Mouse (Mus musculus) MEL (cell line): ENCODE measurements around the gene Slc2a2. TPM values are rescaled to one million over a fixed set of nuclear protein-coding genes. Genes with fewer than 3 reads are reported as not detected.

ENCODE experiments used
- DNase-seq: peaks from one replicate; pipeline ENCODE4 v3.0.0; 2011; ENCODE audit warnings: low read depth, low spot score
- H3K27ac ChIP-seq: 2 replicates; pipeline ENCODE4 v1.5.1; 2012; ENCODE audit warnings: low read depth, mild to moderate bottlenecking, control low read depth, low read length, moderate library complexity; ENCODE audit not compliant: control insufficient read depth
- H3K27me3 ChIP-seq, 2 experiments: fragments of 150-350 bp in 1 of 2; sonication (generic) in 1 of 2; 2 replicates each; pipeline ENCODE4 v1.6.1; 2012; ENCODE audit warnings: low read length in 2 of 2, mild to moderate bottlenecking in 2 of 2, improper control_type of control experiment in 1 of 2, moderate library complexity in 1 of 2; ENCODE audit not compliant: insufficient read depth in 2 of 2, control insufficient read depth in 1 of 2
- H3K36me3 ChIP-seq, 2 experiments: 2 replicates each; pipeline ENCODE4 v1.6.1; 2012 to 2014; ENCODE audit warnings: low read length in 2 of 2, improper control_type of control experiment in 1 of 2, inconsistent platforms in 1 of 2, mild to moderate bottlenecking in 1 of 2; ENCODE audit not compliant: insufficient read depth in 2 of 2, control insufficient read depth in 1 of 2
- H3K4me1 ChIP-seq, 2 experiments: fragments of 150-350 bp in 1 of 2; sonication (generic) in 1 of 2; 2 replicates each; pipeline ENCODE4 v1.6.1; 2012; ENCODE audit warnings: low read length in 2 of 2, improper control_type of control experiment in 1 of 2, mild to moderate bottlenecking in 1 of 2; ENCODE audit not compliant: insufficient read depth in 2 of 2, control insufficient read depth in 1 of 2
- H3K4me3 ChIP-seq, 2 experiments: fragments of 150-350 bp in 1 of 2; sonication (generic) in 1 of 2; 2 replicates each; pipeline ENCODE4 v1.5.1; 2012; ENCODE audit warnings: low read depth in 2 of 2, low read length in 2 of 2, mild to moderate bottlenecking in 2 of 2, moderate library complexity in 2 of 2, control low read depth in 1 of 2, improper control_type of control experiment in 1 of 2; ENCODE audit not compliant: control insufficient read depth in 1 of 2, insufficient read depth in 1 of 2
- H3K79me2 ChIP-seq: 2 replicates; pipeline ENCODE4 v1.6.1; 2012; ENCODE audit warnings: mild to moderate bottlenecking, low read length, moderate library complexity; ENCODE audit not compliant: control insufficient read depth, poor library complexity, insufficient read depth
- H3K9ac ChIP-seq: 2 replicates; pipeline ENCODE4 v1.6.1; 2012; ENCODE audit warnings: low read depth, mild to moderate bottlenecking, control low read depth, low read length, moderate library complexity; ENCODE audit not compliant: control insufficient read depth, poor library complexity, severe bottlenecking
- H3K9me3 ChIP-seq: fragments of 150-350 bp; sonication (generic); replicated peaks from 2 replicates; pipeline ENCODE4 v1.6.1; 2012; ENCODE audit warnings: mild to moderate bottlenecking, low read length, improper control_type of control experiment, moderate library complexity; ENCODE audit not compliant: insufficient read depth
- CHD1 ChIP-seq: IDR thresholded peaks from 2 replicates; pipeline ENCODE4 v1.6.1; 2012; ENCODE audit warnings: low read depth, mild to moderate bottlenecking, inconsistent platforms, low read length, improper control_type of control experiment
- CTCF ChIP-seq, 3 experiments: IDR thresholded peaks in 2 of 3; conservative IDR thresholded peaks in 1 of 3; 2 replicates each; pipeline ENCODE4 v1.5.1; 2011 to 2012; ENCODE audit warnings: low read length in 3 of 3, low read depth in 2 of 3, mild to moderate bottlenecking in 2 of 3, improper control_type of control experiment in 1 of 3, inconsistent platforms in 1 of 3, mixed read lengths in 1 of 3, moderate library complexity in 1 of 3; ENCODE audit not compliant: control insufficient read depth in 1 of 3, insufficient read depth in 1 of 3, poor library complexity in 1 of 3, severe bottlenecking in 1 of 3
- E2F4 ChIP-seq: IDR thresholded peaks from 2 replicates; pipeline ENCODE4 v1.6.1; 2011; ENCODE audit warnings: low read depth, low read length, improper control_type of control experiment, borderline replicate concordance
- ELF1 ChIP-seq: IDR thresholded peaks from 2 replicates; pipeline ENCODE4 v1.6.1; 2014; ENCODE audit warnings: low read depth, mild to moderate bottlenecking, inconsistent platforms, low read length, improper control_type of control experiment, moderate library complexity
- EP300 ChIP-seq, 2 experiments: IDR thresholded peaks; 2 replicates each; pipeline ENCODE4 v1.6.1; 2011; ENCODE audit warnings: improper control_type of control experiment in 2 of 2, low read length in 2 of 2, low read depth in 1 of 2, mild to moderate bottlenecking in 1 of 2
- ETS1 ChIP-seq: IDR thresholded peaks from 2 replicates; pipeline ENCODE4 v1.6.1; 2012; ENCODE audit warnings: low read depth, mild to moderate bottlenecking, inconsistent platforms, low read length, improper control_type of control experiment, moderate library complexity
- GABPA ChIP-seq: IDR thresholded peaks from 2 replicates; pipeline ENCODE4 v1.6.1; 2012; ENCODE audit warnings: low read depth, mild to moderate bottlenecking, inconsistent platforms, low read length, improper control_type of control experiment, moderate library complexity
- GATA1 ChIP-seq: IDR thresholded peaks from 2 replicates; pipeline ENCODE4 v1.6.1; 2011; ENCODE audit warnings: low read depth, low read length, improper control_type of control experiment
- HCFC1 ChIP-seq: IDR thresholded peaks from 2 replicates; pipeline ENCODE4 v1.6.1; 2012; ENCODE audit warnings: low read depth, mild to moderate bottlenecking, inconsistent platforms, low read length, improper control_type of control experiment, moderate library complexity
- JUND ChIP-seq: IDR thresholded peaks from 2 replicates; pipeline ENCODE4 v1.6.1; 2011; ENCODE audit warnings: low read depth, mild to moderate bottlenecking, improper control_type of control experiment, low read length
- KAT2A ChIP-seq: conservative IDR thresholded peaks from 2 replicates; pipeline ENCODE4 v1.6.1; 2012; ENCODE audit warnings: low read depth, low read length, improper control_type of control experiment, inconsistent platforms
- MAX ChIP-seq: IDR thresholded peaks from 2 replicates; pipeline ENCODE4 v1.6.1; 2011; ENCODE audit warnings: low read length, improper control_type of control experiment
- MAZ ChIP-seq: IDR thresholded peaks from 2 replicates; pipeline ENCODE4 v1.6.1; 2012; ENCODE audit warnings: low read depth, mild to moderate bottlenecking, inconsistent platforms, low read length, improper control_type of control experiment
- MEF2A ChIP-seq: IDR thresholded peaks from 2 replicates; pipeline ENCODE4 v1.6.1; 2014; ENCODE audit warnings: low read depth, mild to moderate bottlenecking, inconsistent platforms, low read length, improper control_type of control experiment; ENCODE audit not compliant: poor library complexity, insufficient replicate concordance, severe bottlenecking; ENCODE audit errors: extremely low read depth
- NELFE ChIP-seq: IDR thresholded peaks from 2 replicates; pipeline ENCODE4 v1.6.1; 2011; ENCODE audit warnings: low read depth, low read length, improper control_type of control experiment
- NRF1 ChIP-seq: IDR thresholded peaks from 2 replicates; pipeline ENCODE4 v1.6.1; 2014; ENCODE audit warnings: low read depth, mild to moderate bottlenecking, inconsistent platforms, low read length, improper control_type of control experiment, moderate library complexity; ENCODE audit not compliant: poor library complexity, insufficient read depth, severe bottlenecking
- POLR2AphosphoS2 ChIP-seq: IDR thresholded peaks from 2 replicates; pipeline ENCODE4 v1.6.1; 2011; ENCODE audit warnings: low read length, improper control_type of control experiment
- POLR2AphosphoS5 ChIP-seq: IDR thresholded peaks from 2 replicates; pipeline ENCODE4 v1.6.1; 2012; ENCODE audit warnings: low read depth, borderline replicate concordance, mild to moderate bottlenecking, inconsistent platforms, low read length, moderate library complexity, mixed read lengths
- RAD21 ChIP-seq: IDR thresholded peaks from 2 replicates; pipeline ENCODE4 v1.6.1; 2011; ENCODE audit warnings: mild to moderate bottlenecking, low read depth, low read length, improper control_type of control experiment
- RCOR1 ChIP-seq: IDR thresholded peaks from 2 replicates; pipeline ENCODE4 v1.6.1; 2012; ENCODE audit warnings: low read depth, mild to moderate bottlenecking, inconsistent platforms, low read length, improper control_type of control experiment
- SIN3A ChIP-seq: IDR thresholded peaks from 2 replicates; pipeline ENCODE4 v1.6.1; 2012; ENCODE audit warnings: low read length, improper control_type of control experiment, inconsistent platforms
- SMC3 ChIP-seq: IDR thresholded peaks from 2 replicates; pipeline ENCODE4 v1.6.1; 2011; ENCODE audit warnings: low read depth, low read length, improper control_type of control experiment
- TBP ChIP-seq: IDR thresholded peaks from 2 replicates; pipeline ENCODE4 v1.8.0; 2011; ENCODE audit warnings: low read depth, low read length, improper control_type of control experiment
- TCF12 ChIP-seq: IDR thresholded peaks from 2 replicates; pipeline ENCODE4 v1.6.1; 2014; ENCODE audit warnings: low read depth, mild to moderate bottlenecking, inconsistent platforms, low read length, improper control_type of control experiment, moderate library complexity
- UBTF ChIP-seq: IDR thresholded peaks from 2 replicates; pipeline ENCODE4 v1.6.1; 2012; ENCODE audit warnings: low read depth, mild to moderate bottlenecking, inconsistent platforms, low read length, improper control_type of control experiment, moderate library complexity, borderline replicate concordance; ENCODE audit not compliant: insufficient read depth
- USF1 ChIP-seq: IDR thresholded peaks from 2 replicates; pipeline ENCODE4 v1.6.1; 2014; ENCODE audit warnings: low read depth, mild to moderate bottlenecking, inconsistent platforms, low read length, improper control_type of control experiment, moderate library complexity
- USF2 ChIP-seq, 2 experiments: IDR thresholded peaks; 2 replicates each; pipeline ENCODE4 v1.6.1; 2011 to 2012; ENCODE audit warnings: improper control_type of control experiment in 2 of 2, low read length in 2 of 2, borderline replicate concordance in 1 of 2, inconsistent platforms in 1 of 2, low read depth in 1 of 2, mild to moderate bottlenecking in 1 of 2; ENCODE audit not compliant: insufficient read depth in 1 of 2
- ZC3H11A ChIP-seq: IDR thresholded peaks from 2 replicates; pipeline ENCODE4 v1.6.1; 2012; ENCODE audit warnings: low read depth, mild to moderate bottlenecking, inconsistent platforms, low read length, improper control_type of control experiment
- ZMIZ1 ChIP-seq: IDR thresholded peaks from 2 replicates; pipeline ENCODE4 v1.6.1; 2012; ENCODE audit warnings: low read depth, mild to moderate bottlenecking, inconsistent platforms, low read length, improper control_type of control experiment, moderate library complexity
- polyA plus RNA-seq, 2 experiments: library from polyadenylated mRNA; stranded (reverse) in 1 of 2; unstranded in 1 of 2; fragments of >175 nt in 1 of 2; fragments of >200 nt in 1 of 2; gene quantifications; 2 replicates each; pipeline versions ENCODE4 v1.2.1 to v1.2.4; 2012; ENCODE audit warnings: low replicate concordance in 2 of 2, low read depth in 1 of 2; ENCODE audit not compliant: insufficient read length in 2 of 2, insufficient read depth in 1 of 2, missing spikeins in 1 of 2
- total RNA-seq: library from RNA; depleted of rRNA; stranded (reverse); fragments of 300-350 nt; gene quantifications from 2 replicates; pipeline ENCODE4 v1.2.3, GENCODE M21; 2012

The Slc2a2 gene
- total and polyA plus RNA-seq, 3 experiments, result 0.77 to 1.1 TPM; not detected in 1

- no peak overlapping the region for H3K9ac ChIP-seq
- no peaks in the 10 kb centered on the region for H3K4me1 ChIP-seq
- H3K27me3 ChIP-seq, result no peaks in the 10 kb centered on the region
- H3K9me3 ChIP-seq, result no peaks in the 10 kb centered on the region
- TF ChIP-seq RCOR1, result no peak
- no peak for TF ChIP-seq POLR2AphosphoS2
- no peak for TF ChIP-seq NELFE
- no peak for TF ChIP-seq MEF2A
- TF ChIP-seq USF2 (IDR thresholded peaks at IDR 0.05; ENCODE audit: borderline replicate concordance in 1 of 2, insufficient read depth in 1 of 2, low read depth in 1 of 2, low read length in 2 of 2), result no peak
- H3K4me3 ChIP-seq, result no peak overlapping the region
- no peaks in the 10 kb centered on the region for H3K36me3 ChIP-seq
- H3K79me2 ChIP-seq, result no peaks in the 10 kb centered on the region
- H3K27ac ChIP-seq, result no peak overlapping the region
- no peak for DNase-seq
These were observed 45.5 kb downstream of the Slc2a2 start for GRCm38 (mm10) chr3:28743251-28743650.

GRCm38 (mm10) chr3:28745835-28746483 is 48.3 kb downstream of the Slc2a2 start:
- Histone ChIP-seq H3K79me2 (no peaks in the 10 kb centered on the region), H3K27me3 (no peaks in the 10 kb centered on the region), H3K9me3 (no peaks in the 10 kb centered on the region), H3K27ac (no peak overlapping the region), H3K4me3 (no peak overlapping the region), H3K4me1 (no peaks in the 10 kb centered on the region), H3K9ac (no peak overlapping the region), H3K36me3 (no peaks in the 10 kb centered on the region)
- DNase-seq, result peak; percentile 90
- TF ChIP-seq ZMIZ1 (no peak), SIN3A (no peak), CHD1 (no peak), MAX (0 out of 2 replicates have a peak, but pooled peaks have one; percentile 24), MAZ (no peak), TCF12 (no peak), RCOR1 (no peak), CTCF (IDR thresholded peaks at IDR 0.05 in 2 of 3, conservative IDR thresholded peaks at IDR 0.05 in 1 of 3; ENCODE audit: control insufficient read depth in 1 of 3, insufficient read depth in 1 of 3, low read depth in 2 of 3, low read length in 3 of 3, poor library complexity in 1 of 3, severe bottlenecking in 1 of 3) (peak in 2 of 3 experiments; percentile 85 to 94; a peak in 5 of 6 replicates), TBP (no peak), POLR2AphosphoS5 (no peak), UBTF (no peak), EP300 (IDR thresholded peaks at IDR 0.05; ENCODE audit: low read depth in 1 of 2, low read length in 2 of 2) (no peak), RAD21 (peak; percentile 99), KAT2A (no peak), USF1 (0 out of 2 replicates have a peak, but pooled peaks have one; percentile 11), NRF1 (no peak), ETS1 (no peak), GABPA (no peak), ELF1 (no peak), SMC3 (peak; percentile 99), MEF2A (no peak), HCFC1 (0 out of 2 replicates have a peak, but pooled peaks have one; percentile 25), POLR2AphosphoS2 (no peak), ZC3H11A (peak; percentile 96), USF2 (IDR thresholded peaks at IDR 0.05; ENCODE audit: borderline replicate concordance in 1 of 2, insufficient read depth in 1 of 2, low read depth in 1 of 2, low read length in 2 of 2) (no peak), JUND (0 out of 2 replicates have a peak, but pooled peaks have one; percentile 54), E2F4 (no peak), NELFE (no peak), GATA1 (no peak)
